Mouse (Mus musculus): ENCODE data around the gene Mucl3.

DNA sequence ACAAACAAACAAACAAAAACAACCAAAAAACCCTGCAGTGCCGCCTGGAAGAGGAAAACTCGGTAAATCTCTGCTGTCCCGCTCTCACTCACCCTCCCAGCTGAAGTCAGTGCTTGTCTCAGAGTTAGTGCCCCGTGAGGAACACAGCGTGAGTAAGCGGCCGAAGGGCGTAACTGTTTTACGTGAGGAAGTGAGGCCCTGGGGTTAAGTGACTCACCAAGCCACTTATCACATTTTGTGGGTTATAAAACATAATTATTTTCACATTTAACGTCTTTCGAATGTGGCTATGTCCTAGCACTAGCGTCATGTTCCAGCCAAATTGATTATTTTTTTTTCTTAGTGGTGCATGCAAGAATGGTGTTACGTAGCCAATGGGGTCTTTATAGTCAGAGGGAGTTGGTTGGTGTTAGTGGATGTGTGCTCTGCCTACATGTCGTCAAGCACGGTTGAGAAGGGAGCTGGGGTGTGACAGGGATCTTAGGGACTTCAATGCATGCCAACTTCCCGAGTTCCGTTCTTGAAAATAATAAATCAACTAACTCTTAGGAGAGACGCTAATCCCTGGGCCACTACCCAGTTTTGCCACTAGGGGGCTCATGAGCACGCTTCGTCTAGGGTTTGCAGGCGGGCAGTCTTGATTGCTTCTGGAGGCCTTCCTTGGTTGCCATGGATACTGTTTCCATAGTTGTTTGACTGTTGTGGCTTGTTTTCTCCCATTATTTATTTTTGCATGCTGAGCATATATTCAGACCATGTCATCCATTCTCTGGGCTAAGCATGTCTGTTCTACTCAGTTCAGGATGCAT is 52.9 kb downstream of the Mucl3 start:
- TF ChIP-seq CTCF (IDR thresholded peaks at IDR 0.05), result peak; percentile 95
- no peak for TF ChIP-seq EP300 (IDR thresholded peaks at IDR 0.05; ENCODE audit: insufficient read depth, low read depth, low read length)
- no peak for TF ChIP-seq POLR2A (IDR thresholded peaks at IDR 0.05; ENCODE audit: insufficient read depth, low read depth, low read length)
